Mouse (Mus musculus) limb, embryonic 12.5 days (tissue): ENCODE data around the gene Jsrp1. TPM values are rescaled to one million over a fixed set of nuclear protein-coding genes. Genes with fewer than 3 reads are reported as not detected.

Source experiments
- ATAC-seq: fragments of 200-750 bp; cut with Nextera tagmentation; 2 replicates; pipeline ENCODE4 v1.8.0; 2017; ENCODE audit warnings: low read depth, moderate TSS enrichment; ENCODE audit not compliant: insufficient number of reproducible peaks, insufficient read depth, low FRiP score, low TSS enrichment
- H3K27ac ChIP-seq: fragments of 300-500 bp; sonication (generic); 2 replicates; pipeline ENCODE4 v1.5.1; 2016; ENCODE audit warnings: mild to moderate bottlenecking, moderate library complexity
- H3K27me3 ChIP-seq: fragments of 300-500 bp; sonication (generic); 2 replicates; pipeline ENCODE4 v1.6.1; 2016; ENCODE audit warnings: mild to moderate bottlenecking, moderate library complexity
- H3K36me3 ChIP-seq: fragments of 300-500 bp; sonication (generic); 2 replicates; pipeline ENCODE4 v1.6.1; 2016; ENCODE audit warnings: mild to moderate bottlenecking, moderate library complexity
- H3K4me1 ChIP-seq: fragments of 300-500 bp; sonication (generic); replicated peaks from 2 replicates; pipeline ENCODE4 v1.6.1; 2016
- H3K4me2 ChIP-seq: fragments of 300-500 bp; sonication (generic); 2 replicates; pipeline ENCODE4 v1.6.1; 2016; ENCODE audit warnings: mild to moderate bottlenecking, moderate library complexity
- H3K4me3 ChIP-seq: fragments of 300-500 bp; sonication (generic); replicated peaks from 2 replicates; pipeline ENCODE4 v1.5.1; 2016; ENCODE audit warnings: mild to moderate bottlenecking
- H3K9ac ChIP-seq: fragments of 300-500 bp; sonication (generic); replicated peaks from 2 replicates; pipeline ENCODE4 v1.6.1; 2016; ENCODE audit warnings: mild to moderate bottlenecking, moderate library complexity
- H3K9me3 ChIP-seq: fragments of 300-500 bp; sonication (generic); 2 replicates; pipeline ENCODE4 v1.6.1; 2016; ENCODE audit warnings: mild to moderate bottlenecking, moderate library complexity
- WGBS: fragments of 180-500 bp; shearing (Covaris S2); methylation state at CpG from one replicate; pipeline ENCODE4 v1.1.7; 2016; 5-methylcytosine and 5-hydroxymethylcytosine counted together
- polyA plus RNA-seq: library from polyadenylated mRNA; unstranded; fragments of >200 nt; fragmentation: Nextera tagmentation; extraction: Ambion mirVana; gene quantifications from 2 replicates; pipeline ENCODE4 v1.2.1, GENCODE M21; 2016

Jsrp1 gene
- polyA plus RNA-seq, 1 experiment from 2014 or later: 1.7 TPM

- Histone ChIP-seq H3K4me2 (no peak overlapping the region), H3K4me1 (no peaks in the 10 kb centered on the region; the same call in 1 of the 2 replicates), H3K9me3 (no peaks in the 10 kb centered on the region), H3K4me3 (no peak overlapping the region), H3K9ac (no peak overlapping the region), H3K27me3 (no peaks in the 10 kb centered on the region), H3K36me3 (peaks cover 98% of the 10 kb centered on the region), H3K27ac (no peak overlapping the region)
- no peak for ATAC-seq
- WGBS: 88% methylated on average over 19 of the region's 19 CpGs
Measured at GRCm38 (mm10) chr10:80790761-80791404, 22.4 kb downstream of the Jsrp1 start.

- H3K9ac ChIP-seq: no peak overlapping the region
- no peaks in the 10 kb centered on the region for H3K4me1 ChIP-seq
- no peaks in the 10 kb centered on the region for H3K9me3 ChIP-seq
- no peak for ATAC-seq
- peaks cover 98% of the 10 kb centered on the region for H3K36me3 ChIP-seq
- H3K4me2 ChIP-seq: no peak overlapping the region
- H3K27me3 ChIP-seq: no peaks in the 10 kb centered on the region
- no peak overlapping the region for H3K4me3 ChIP-seq
- H3K27ac ChIP-seq: no peak overlapping the region
- 81% methylated on average over 2 of the region's 2 CpGs for WGBS
Measured at GRCm38 (mm10) chr10:80787517-80787916, 25.8 kb downstream of the Jsrp1 start.

GRCm38 (mm10) chr10:80785963-80786362, 27.3 kb downstream of the Jsrp1 start:
- H3K4me1 ChIP-seq: no peaks in the 10 kb centered on the region
- peaks cover 98% of the 10 kb centered on the region for H3K36me3 ChIP-seq
- H3K9me3 ChIP-seq: no peaks in the 10 kb centered on the region
- ATAC-seq: no peak
- no peak overlapping the region for H3K4me2 ChIP-seq
- H3K27ac ChIP-seq: no peak overlapping the region
- no peak overlapping the region for H3K4me3 ChIP-seq
- WGBS: 89% methylated on average over 11 of the region's 11 CpGs
- no peak overlapping the region for H3K9ac ChIP-seq
- no peaks in the 10 kb centered on the region for H3K27me3 ChIP-seq

GRCm38 (mm10) chr10:80784871-80785270, 28.4 kb downstream of the Jsrp1 start:
- ATAC-seq: no peak
- Histone ChIP-seq H3K9ac (no peak overlapping the region), H3K4me2 (no peak overlapping the region), H3K9me3 (no peaks in the 10 kb centered on the region), H3K27me3 (no peaks in the 10 kb centered on the region), H3K4me3 (no peak overlapping the region), H3K36me3 (peaks cover 98% of the 10 kb centered on the region), H3K4me1 (no peaks in the 10 kb centered on the region), H3K27ac (no peak overlapping the region)
- 92% methylated on average over 12 of the region's 12 CpGs for WGBS

- no peak for ATAC-seq
- WGBS: 100% methylated on average over 2 of the region's 2 CpGs
- H3K4me3 ChIP-seq: no peak overlapping the region
- H3K27ac ChIP-seq: no peak overlapping the region
- H3K27me3 ChIP-seq: no peaks in the 10 kb centered on the region
- H3K4me2 ChIP-seq: no peak overlapping the region
- no peak overlapping the region for H3K9ac ChIP-seq
- no peaks in the 10 kb centered on the region for H3K9me3 ChIP-seq
- peaks cover 100% of the 10 kb centered on the region for H3K36me3 ChIP-seq
- H3K4me1 ChIP-seq: no peaks in the 10 kb centered on the region
Measured at GRCm38 (mm10) chr10:80784302-80784701, 29.0 kb downstream of the Jsrp1 start.

- no peaks in the 10 kb centered on the region for H3K9me3 ChIP-seq
- H3K4me1 ChIP-seq: peaks cover 2% of the 10 kb centered on the region; the same call in 1 of the 2 replicates
- H3K27ac ChIP-seq: no peak overlapping the region
- no peak overlapping the region for H3K4me2 ChIP-seq
- no peak overlapping the region for H3K4me3 ChIP-seq
- ATAC-seq: no peak
- H3K27me3 ChIP-seq: no peaks in the 10 kb centered on the region
- H3K36me3 ChIP-seq: peaks cover 99% of the 10 kb centered on the region
- H3K9ac ChIP-seq: no peak overlapping the region
Measured at GRCm38 (mm10) chr10:80779565-80779964, 33.7 kb downstream of the Jsrp1 start.

GRCm38 (mm10) chr10:80777123-80777522, 36.2 kb downstream of the Jsrp1 start:
- ATAC-seq: no peak
- Histone ChIP-seq H3K27me3 (no peaks in the 10 kb centered on the region), H3K27ac (no peak overlapping the region), H3K9ac (no peak overlapping the region), H3K4me3 (no peak overlapping the region), H3K9me3 (no peaks in the 10 kb centered on the region), H3K4me1 (peaks cover 10% of the 10 kb centered on the region), H3K36me3 (peaks cover 99% of the 10 kb centered on the region), H3K4me2 (no peak overlapping the region)
- WGBS: 94% methylated on average over 5 of the region's 5 CpGs

- WGBS: 82% methylated on average over 6 of the region's 6 CpGs
Measured at GRCm38 (mm10) chr10:80776358-80776869, 36.9 kb downstream of the Jsrp1 start.

GRCm38 (mm10) chr10:80775731-80776130, 37.6 kb downstream of the Jsrp1 start:
- Histone ChIP-seq H3K4me3 (no peak overlapping the region), H3K4me1 (peaks cover 10% of the 10 kb centered on the region), H3K36me3 (peaks cover 99% of the 10 kb centered on the region), H3K9ac (no peak overlapping the region), H3K9me3 (no peaks in the 10 kb centered on the region), H3K27ac (no peak overlapping the region), H3K27me3 (no peaks in the 10 kb centered on the region), H3K4me2 (no peak overlapping the region)
- ATAC-seq: no peak
- WGBS: 85% methylated on average over 4 of the region's 4 CpGs

More at GRCm38 (mm10) chr10:80776358-80776869, 36.9 kb downstream of the Jsrp1 start:
- ATAC-seq: no peak
- Histone ChIP-seq H3K27me3 (no peaks in the 10 kb centered on the region), H3K9ac (no peak overlapping the region), H3K36me3 (peaks cover 99% of the 10 kb centered on the region), H3K27ac (no peak overlapping the region), H3K9me3 (no peaks in the 10 kb centered on the region), H3K4me1 (peaks cover 10% of the 10 kb centered on the region), H3K4me2 (no peak overlapping the region), H3K4me3 (no peak overlapping the region)

- H3K4me1 ChIP-seq: peaks cover 10% of the 10 kb centered on the region
- no peak overlapping the region for H3K27ac ChIP-seq
- no peak overlapping the region for H3K9ac ChIP-seq
- H3K4me2 ChIP-seq: no peak overlapping the region
- no peak overlapping the region for H3K4me3 ChIP-seq
- H3K27me3 ChIP-seq: no peaks in the 10 kb centered on the region
- H3K9me3 ChIP-seq: no peaks in the 10 kb centered on the region
- H3K36me3 ChIP-seq: peaks cover 99% of the 10 kb centered on the region
- WGBS: 87% methylated on average over 4 of the region's 4 CpGs
- 0 out of 2 replicates have a peak, but pooled peaks have one; percentile 13 for ATAC-seq
Measured at GRCm38 (mm10) chr10:80774981-80775380, 38.3 kb downstream of the Jsrp1 start.

GRCm38 (mm10) chr10:80774549-80774948, 38.7 kb downstream of the Jsrp1 start:
- 19% methylated on average over 2 of the region's 2 CpGs for WGBS
- Histone ChIP-seq H3K4me2 (no peak overlapping the region), H3K27ac (0 out of 2 replicates have a peak overlapping the region, but pooled peaks have one; percentile 12), H3K4me1 (peaks cover 10% of the 10 kb centered on the region), H3K9me3 (no peaks in the 10 kb centered on the region), H3K4me3 (no peak overlapping the region), H3K9ac (0 out of 2 replicates have a peak overlapping the region, but pooled peaks have one; percentile 18), H3K36me3 (peaks cover 99% of the 10 kb centered on the region), H3K27me3 (no peaks in the 10 kb centered on the region)
- ATAC-seq: 0 out of 2 replicates have a peak, but pooled peaks have one; percentile 29
